Mouse (Mus musculus): ENCODE data around the gene Igf2r. TPM values are rescaled to one million over a fixed set of nuclear protein-coding genes. Genes with fewer than 3 reads are reported as not detected.

Igf2r gene
- polyA plus RNA-seq, 1 experiment from 2014 or later: 21.6 TPM

GRCm38 (mm10) chr17:12721118-12721886, 48.2 kb downstream of the Igf2r start:
- Histone ChIP-seq H3K4me3 (no peak overlapping the region), H3K27me3 (replicated peaks) (no peaks in the 10 kb centered on the region), H3K36me3 (peaks cover 60% of the 10 kb centered on the region), H3K4me1 (peaks cover 20% of the 10 kb centered on the region), H3K9me3 (no peaks in the 10 kb centered on the region), H3K4me2 (replicated peaks) (no peak overlapping the region), H3K27ac (no peak overlapping the region), H3K9ac (no peak overlapping the region)
- no peak for ATAC-seq (ENCODE audit: low FRiP score, low read depth)
- 86% methylated on average over 5 of the region's 5 CpGs for WGBS

GRCm38 (mm10) chr17:12718251-12718650, 51.2 kb downstream of the Igf2r start:
- Histone ChIP-seq H3K4me1 (no peaks in the 10 kb centered on the region), H3K36me3 (peaks cover 82% of the 10 kb centered on the region), H3K27ac (no peak overlapping the region), H3K27me3 (replicated peaks) (no peaks in the 10 kb centered on the region), H3K9me3 (no peaks in the 10 kb centered on the region), H3K9ac (no peak overlapping the region), H3K4me3 (no peak overlapping the region), H3K4me2 (replicated peaks) (no peak overlapping the region)
- no peak for ATAC-seq (ENCODE audit: low FRiP score, low read depth)
- WGBS: 70% methylated on average over 7 of the region's 7 CpGs

- H3K27ac ChIP-seq: no peak overlapping the region
- ATAC-seq (ENCODE audit: low FRiP score, low read depth): no peak
- H3K4me1 ChIP-seq: no peaks in the 10 kb centered on the region
- H3K4me3 ChIP-seq: no peak overlapping the region
- H3K9me3 ChIP-seq: no peaks in the 10 kb centered on the region
- H3K9ac ChIP-seq: no peak overlapping the region
- no peaks in the 10 kb centered on the region for H3K27me3 ChIP-seq (replicated peaks)
- peaks cover 85% of the 10 kb centered on the region for H3K36me3 ChIP-seq
- H3K4me2 ChIP-seq (replicated peaks): no peak overlapping the region
- WGBS: 85% methylated on average over 4 of the region's 4 CpGs
These were observed 52.0 kb downstream of the Igf2r start for GRCm38 (mm10) chr17:12717445-12717844.

- whole genome bisulfite sequencing: 90% methylated on average over 1 of the region's 1 CpGs
- H3K27ac ChIP-seq: no peak overlapping the region
- H3K4me3 ChIP-seq: no peak overlapping the region
- no peaks in the 10 kb centered on the region for H3K9me3 ChIP-seq
- no peak for ATAC-seq (ENCODE audit: low FRiP score, low read depth)
- peaks cover 88% of the 10 kb centered on the region for H3K36me3 ChIP-seq
- no peaks in the 10 kb centered on the region for H3K4me1 ChIP-seq
- H3K27me3 ChIP-seq (replicated peaks): no peaks in the 10 kb centered on the region
- H3K4me2 ChIP-seq (replicated peaks): no peak overlapping the region
- H3K9ac ChIP-seq: no peak overlapping the region
These were observed 54.4 kb downstream of the Igf2r start for GRCm38 (mm10) chr17:12715032-12715431.

- Histone ChIP-seq H3K4me1 (no peaks in the 10 kb centered on the region), H3K27me3 (replicated peaks) (no peaks in the 10 kb centered on the region), H3K4me2 (replicated peaks) (no peak overlapping the region), H3K9ac (no peak overlapping the region), H3K27ac (no peak overlapping the region), H3K9me3 (no peaks in the 10 kb centered on the region), H3K4me3 (no peak overlapping the region), H3K36me3 (peaks cover 90% of the 10 kb centered on the region)
- 88% methylated on average over 5 of the region's 5 CpGs for WGBS
- no peak for ATAC-seq (ENCODE audit: low FRiP score, low read depth)
These were observed 55.3 kb downstream of the Igf2r start for GRCm38 (mm10) chr17:12714080-12714561.

- H3K36me3 ChIP-seq: peaks cover 87% of the 10 kb centered on the region
- WGBS: 86% methylated on average over 3 of the region's 3 CpGs
- no peak overlapping the region for H3K27ac ChIP-seq
- H3K27me3 ChIP-seq (replicated peaks): no peaks in the 10 kb centered on the region
- H3K9me3 ChIP-seq: no peaks in the 10 kb centered on the region
- H3K4me3 ChIP-seq: no peak overlapping the region
- no peak overlapping the region for H3K9ac ChIP-seq
- ATAC-seq (ENCODE audit: low FRiP score, low read depth): no peak
- no peak overlapping the region for H3K4me2 ChIP-seq (replicated peaks)
- no peaks in the 10 kb centered on the region for H3K4me1 ChIP-seq
These were observed 56.5 kb downstream of the Igf2r start for GRCm38 (mm10) chr17:12712993-12713392.

- Histone ChIP-seq H3K4me2 (replicated peaks) (no peak overlapping the region), H3K9ac (no peak overlapping the region), H3K36me3 (peaks cover 84% of the 10 kb centered on the region), H3K27me3 (replicated peaks) (no peaks in the 10 kb centered on the region), H3K4me1 (no peaks in the 10 kb centered on the region), H3K4me3 (no peak overlapping the region), H3K27ac (no peak overlapping the region), H3K9me3 (no peaks in the 10 kb centered on the region)
- ATAC-seq (ENCODE audit: low FRiP score, low read depth): no peak
These were observed 57.3 kb downstream of the Igf2r start for GRCm38 (mm10) chr17:12712191-12712590.

- 92% methylated on average over 2 of the region's 2 CpGs for WGBS
- Histone ChIP-seq H3K27ac (no peak overlapping the region), H3K9ac (no peak overlapping the region), H3K4me3 (no peak overlapping the region), H3K9me3 (no peaks in the 10 kb centered on the region), H3K4me1 (no peaks in the 10 kb centered on the region), H3K4me2 (replicated peaks) (no peak overlapping the region), H3K27me3 (replicated peaks) (no peaks in the 10 kb centered on the region), H3K36me3 (peaks cover 77% of the 10 kb centered on the region)
- no peak for ATAC-seq (ENCODE audit: low FRiP score, low read depth)
These were observed 58.5 kb downstream of the Igf2r start for GRCm38 (mm10) chr17:12710976-12711375.

- H3K27ac ChIP-seq: no peak overlapping the region
- H3K9ac ChIP-seq: no peak overlapping the region
- H3K4me1 ChIP-seq: no peaks in the 10 kb centered on the region
- no peaks in the 10 kb centered on the region for H3K27me3 ChIP-seq (replicated peaks)
- H3K9me3 ChIP-seq: no peaks in the 10 kb centered on the region
- WGBS: 86% methylated on average over 13 of the region's 13 CpGs
- H3K4me2 ChIP-seq (replicated peaks): no peak overlapping the region
- no peak overlapping the region for H3K4me3 ChIP-seq
- ATAC-seq (ENCODE audit: low FRiP score, low read depth): no peak
- peaks cover 73% of the 10 kb centered on the region for H3K36me3 ChIP-seq
These were observed 59.2 kb downstream of the Igf2r start for GRCm38 (mm10) chr17:12710050-12710780.

GRCm38 (mm10) chr17:12708398-12708797, 61.1 kb downstream of the Igf2r start:
- no peak overlapping the region for H3K9ac ChIP-seq
- no peaks in the 10 kb centered on the region for H3K9me3 ChIP-seq
- no peak for ATAC-seq (ENCODE audit: low FRiP score, low read depth)
- H3K27me3 ChIP-seq (replicated peaks): no peaks in the 10 kb centered on the region
- H3K4me2 ChIP-seq (replicated peaks): no peak overlapping the region
- H3K4me3 ChIP-seq: no peak overlapping the region
- H3K27ac ChIP-seq: no peak overlapping the region
- peaks cover 72% of the 10 kb centered on the region for H3K36me3 ChIP-seq
- H3K4me1 ChIP-seq: no peaks in the 10 kb centered on the region
- 91% methylated on average over 3 of the region's 3 CpGs for WGBS

- Histone ChIP-seq H3K4me1 (no peaks in the 10 kb centered on the region), H3K9me3 (no peaks in the 10 kb centered on the region), H3K9ac (no peak overlapping the region), H3K27me3 (replicated peaks) (no peaks in the 10 kb centered on the region), H3K4me3 (no peak overlapping the region), H3K4me2 (replicated peaks) (no peak overlapping the region), H3K27ac (no peak overlapping the region), H3K36me3 (peaks cover 76% of the 10 kb centered on the region)
- ATAC-seq (ENCODE audit: low FRiP score, low read depth): no peak
- WGBS: 94% methylated on average over 10 of the region's 10 CpGs
These were observed 62.8 kb downstream of the Igf2r start for GRCm38 (mm10) chr17:12706590-12707049.

- ATAC-seq (ENCODE audit: low FRiP score, low read depth): no peak
- no peaks in the 10 kb centered on the region for H3K27me3 ChIP-seq (replicated peaks)
- no peak overlapping the region for H3K4me3 ChIP-seq
- H3K4me2 ChIP-seq (replicated peaks): no peak overlapping the region
- peaks cover 85% of the 10 kb centered on the region for H3K36me3 ChIP-seq
- H3K9ac ChIP-seq: no peak overlapping the region
- WGBS: 94% methylated on average over 5 of the region's 5 CpGs
- no peaks in the 10 kb centered on the region for H3K4me1 ChIP-seq
- no peaks in the 10 kb centered on the region for H3K9me3 ChIP-seq
- no peak overlapping the region for H3K27ac ChIP-seq
These were observed 66.6 kb downstream of the Igf2r start for GRCm38 (mm10) chr17:12702901-12703300.
